Mouse (Mus musculus) thymus, adult 2 months (tissue): ENCODE data around the gene N4bp1. TPM values are rescaled to one million over a fixed set of nuclear protein-coding genes. Genes with fewer than 3 reads are reported as not detected.

Experiments
- DNase-seq: peaks from one replicate; pipeline ENCODE4 v3.0.0; 2021
- H3K27ac ChIP-seq: fragments of 200-500 bp; 2 replicates; pipeline ENCODE4 v1.5.1; 2012; ENCODE audit warnings: low read length, control low read depth; ENCODE audit not compliant: control insufficient read depth, insufficient read depth
- H3K27me3 ChIP-seq: fragments of 200-500 bp; 2 replicates; pipeline ENCODE4 v1.6.1; 2012; ENCODE audit warnings: mild to moderate bottlenecking, low read length, moderate library complexity, mixed read lengths; ENCODE audit not compliant: control insufficient read depth, insufficient read depth
- H3K36me3 ChIP-seq: fragments of 200-500 bp; 2 replicates; pipeline ENCODE4 v1.6.1; 2012; ENCODE audit warnings: mild to moderate bottlenecking, low read length, moderate library complexity; ENCODE audit not compliant: control insufficient read depth, insufficient read depth
- H3K4me1 ChIP-seq: fragments of 200-500 bp; replicated peaks from 2 replicates; pipeline ENCODE4 v1.6.1; 2012; ENCODE audit warnings: low read length; ENCODE audit not compliant: control insufficient read depth, insufficient read depth
- H3K4me3 ChIP-seq: fragments of 200-500 bp; 2 replicates; pipeline ENCODE4 v1.5.1; 2012; ENCODE audit warnings: mild to moderate bottlenecking, low read length, control low read depth, moderate library complexity; ENCODE audit not compliant: control insufficient read depth, insufficient read depth
- CTCF ChIP-seq: fragments of 200-500 bp; IDR thresholded peaks from 2 replicates; pipeline ENCODE4 v1.5.1; 2012; ENCODE audit warnings: mild to moderate bottlenecking, control low read depth, low read length, moderate library complexity, borderline replicate concordance; ENCODE audit not compliant: control insufficient read depth, poor library complexity, insufficient read depth; ENCODE audit errors: extremely low read depth
- POLR2A ChIP-seq: fragments of 200-500 bp; IDR thresholded peaks from 2 replicates; pipeline ENCODE4 v1.6.1; 2012; ENCODE audit warnings: mild to moderate bottlenecking, low read length, control low read depth, moderate library complexity; ENCODE audit not compliant: control insufficient read depth, poor library complexity, insufficient read depth; ENCODE audit errors: extremely low read depth
- WGBS: fragments of 180-500 bp; shearing (Covaris S2); methylation state at CpG from one replicate; pipeline ENCODE4 v1.1.7; 2018; 5-methylcytosine and 5-hydroxymethylcytosine counted together
- polyA plus RNA-seq: library from polyadenylated mRNA; depleted of rRNA; stranded (reverse); fragments of >200 nt; gene quantifications from 2 replicates; pipeline ENCODE4 v1.2.3, GENCODE M21; 2012

Gene N4bp1
- polyA plus RNA-seq, 1 experiment: 17.2 TPM

DNA sequence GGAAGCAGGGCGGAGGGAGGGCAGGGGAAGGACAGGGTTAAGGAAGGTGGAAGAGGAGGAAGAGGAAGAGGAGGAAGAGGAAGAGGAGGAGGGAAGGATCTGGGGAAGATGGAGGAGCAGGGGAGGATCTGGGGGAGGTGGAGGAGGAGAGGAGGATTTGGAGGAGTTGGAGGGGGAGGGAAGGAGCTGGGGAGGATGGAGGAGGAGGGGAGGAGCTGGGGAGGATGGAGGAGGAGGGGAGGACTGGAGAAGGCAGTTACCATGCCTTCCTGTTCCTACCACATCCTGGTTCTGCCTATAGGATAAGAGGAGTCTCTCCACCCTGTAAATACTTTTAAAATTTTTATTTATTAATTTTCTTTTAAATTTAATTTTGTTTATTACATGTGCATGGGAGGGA lies 37.6 kb upstream of the N4bp1 start:
- 94% methylated on average over 1 of the region's 1 CpGs for WGBS
- TF ChIP-seq POLR2A (no peak), CTCF (no peak)
- Histone ChIP-seq H3K36me3 (no peaks in the 10 kb centered on the region), H3K27me3 (no peaks in the 10 kb centered on the region), H3K27ac (no peak overlapping the region), H3K4me3 (no peak overlapping the region), H3K4me1 (no peaks in the 10 kb centered on the region)
- DNase-seq: no peak

DNA sequence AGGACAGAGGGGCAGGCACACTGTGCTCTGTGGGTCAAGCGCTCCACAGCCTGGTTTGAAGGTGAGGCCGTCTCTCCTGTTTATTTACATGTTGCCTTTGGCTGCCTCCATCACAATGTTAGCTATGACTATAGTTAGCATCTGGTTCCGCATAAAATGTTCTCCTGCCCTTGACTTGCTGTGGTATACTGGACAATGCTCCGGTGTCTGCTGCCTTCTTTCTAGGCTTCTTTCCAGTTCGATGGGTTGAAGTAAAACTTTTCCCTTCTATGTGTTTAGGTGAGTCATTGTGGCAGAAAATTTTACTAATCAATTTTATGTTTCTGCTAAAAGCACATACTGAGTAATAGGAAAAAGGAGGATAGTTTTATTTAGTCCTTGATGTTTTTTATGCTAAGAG lies 37.1 kb upstream of the N4bp1 start:
- Histone ChIP-seq H3K27me3 (no peaks in the 10 kb centered on the region), H3K4me1 (no peaks in the 10 kb centered on the region), H3K27ac (no peak overlapping the region), H3K36me3 (no peaks in the 10 kb centered on the region), H3K4me3 (no peak overlapping the region)
- DNase-seq: no peak
- 93% methylated on average over 5 of the region's 5 CpGs for WGBS
- TF ChIP-seq POLR2A: no peak

GRCm38 (mm10) chr8:86920996-86921395 lies 35.9 kb upstream of the N4bp1 start:
- Histone ChIP-seq H3K4me3 (no peak overlapping the region), H3K27me3 (no peaks in the 10 kb centered on the region), H3K4me1 (no peaks in the 10 kb centered on the region), H3K27ac (no peak overlapping the region), H3K36me3 (no peaks in the 10 kb centered on the region)
- DNase-seq: no peak
- 5% methylated on average over 5 of the region's 5 CpGs for WGBS
- TF ChIP-seq POLR2A: no peak
- TF ChIP-seq CTCF: no peak

DNA sequence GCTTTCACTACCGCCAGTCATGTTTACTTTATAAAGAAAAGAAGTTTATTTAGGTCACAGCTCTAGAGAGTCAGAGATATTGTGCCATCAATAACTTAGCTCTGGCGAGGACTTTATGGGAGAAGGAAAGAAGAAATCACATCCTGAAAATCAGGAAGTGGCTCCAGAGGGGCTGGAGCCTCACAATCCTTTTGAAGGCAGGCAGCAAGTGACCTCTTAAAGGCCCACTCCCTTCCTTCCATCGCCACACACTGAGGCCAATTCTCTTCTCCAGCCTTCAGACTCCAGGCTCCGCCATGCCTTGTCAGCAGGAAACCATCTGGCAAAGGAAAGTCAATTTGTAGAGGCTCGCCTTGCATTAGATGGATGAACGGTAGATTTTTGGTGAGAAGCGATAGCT lies 35.4 kb upstream of the N4bp1 start:
- no peak for DNase-seq
- WGBS: 38% methylated on average over 7 of the region's 7 CpGs
- no peaks in the 10 kb centered on the region for H3K27me3 ChIP-seq
- TF ChIP-seq CTCF (no peak), POLR2A (no peak)
- H3K4me3 ChIP-seq: no peak overlapping the region
- no peaks in the 10 kb centered on the region for H3K36me3 ChIP-seq
- no peak overlapping the region for H3K27ac ChIP-seq
- no peaks in the 10 kb centered on the region for H3K4me1 ChIP-seq

GRCm38 (mm10) chr8:86920024-86920423 lies 35.0 kb upstream of the N4bp1 start:
- H3K27me3 ChIP-seq: no peaks in the 10 kb centered on the region
- H3K4me3 ChIP-seq: no peak overlapping the region
- TF ChIP-seq POLR2A (no peak), CTCF (no peak)
- H3K27ac ChIP-seq: no peak overlapping the region
- H3K36me3 ChIP-seq: no peaks in the 10 kb centered on the region
- 91% methylated on average over 7 of the region's 7 CpGs for WGBS
- no peaks in the 10 kb centered on the region for H3K4me1 ChIP-seq
- no peak for DNase-seq

DNA sequence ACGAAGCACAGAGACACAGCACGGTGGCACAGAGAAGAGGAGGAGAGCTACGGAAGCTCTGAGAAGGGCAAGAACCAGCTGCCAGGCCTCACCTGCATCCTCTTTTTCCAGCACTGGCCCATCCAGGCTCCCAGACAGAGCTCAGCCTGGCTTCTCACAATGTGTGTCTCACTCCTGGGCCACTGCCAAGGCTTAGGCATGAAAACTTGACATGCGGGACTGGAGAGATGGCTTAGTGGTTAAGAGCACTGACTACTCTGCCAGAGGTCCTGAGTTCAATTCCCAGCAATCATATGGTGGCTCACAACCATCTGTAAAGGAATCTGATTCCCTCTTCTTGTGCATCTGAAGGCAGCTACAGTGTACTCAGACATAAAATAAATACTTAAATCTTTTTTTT lies 34.2 kb upstream of the N4bp1 start:
- no peak for DNase-seq
- H3K36me3 ChIP-seq: no peaks in the 10 kb centered on the region
- H3K4me3 ChIP-seq: no peak overlapping the region
- no peaks in the 10 kb centered on the region for H3K27me3 ChIP-seq
- WGBS: 86% methylated on average over 4 of the region's 4 CpGs
- no peak for TF ChIP-seq POLR2A
- TF ChIP-seq CTCF: no peak
- H3K4me1 ChIP-seq: no peaks in the 10 kb centered on the region
- no peak overlapping the region for H3K27ac ChIP-seq

DNA sequence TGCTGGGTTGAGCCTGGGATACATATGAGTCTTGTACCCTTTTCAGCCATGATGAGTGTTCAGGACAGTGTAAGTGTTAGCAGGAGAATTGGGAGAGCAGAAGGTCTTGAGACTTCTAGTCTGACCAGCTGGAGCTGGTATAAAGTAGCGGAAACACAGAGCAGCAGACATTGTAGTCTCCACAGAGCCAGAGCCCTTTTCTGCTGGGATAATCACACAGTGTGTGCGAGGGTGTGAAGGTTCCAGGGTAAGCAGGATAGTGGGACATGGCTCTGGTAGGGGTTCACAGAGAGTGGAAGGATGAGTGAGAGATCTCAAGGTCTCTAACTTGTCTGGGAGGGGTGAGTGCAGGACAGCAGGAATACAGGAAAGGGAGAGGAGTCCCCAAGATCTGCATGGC lies 33.0 kb upstream of the N4bp1 start:
- H3K27me3 ChIP-seq: no peaks in the 10 kb centered on the region
- TF ChIP-seq CTCF (no peak), POLR2A (no peak)
- no peak for DNase-seq
- no peaks in the 10 kb centered on the region for H3K4me1 ChIP-seq
- H3K27ac ChIP-seq: no peak overlapping the region
- 97% methylated on average over 2 of the region's 2 CpGs for WGBS
- no peaks in the 10 kb centered on the region for H3K36me3 ChIP-seq
- no peak overlapping the region for H3K4me3 ChIP-seq

- no peak for TF ChIP-seq POLR2A
- no peak for TF ChIP-seq CTCF
- Histone ChIP-seq H3K4me3 (no peak overlapping the region), H3K36me3 (no peaks in the 10 kb centered on the region), H3K27ac (no peak overlapping the region), H3K4me1 (no peaks in the 10 kb centered on the region), H3K27me3 (no peaks in the 10 kb centered on the region)
- DNase-seq: no peak
- WGBS: 87% methylated on average over 2 of the region's 2 CpGs
Measured at GRCm38 (mm10) chr8:86917689-86918088, 32.6 kb upstream of the N4bp1 start.
